Mouse (Mus musculus): Measurements from ENCODE around the gene Wasf1. TPM values are rescaled to one million over a fixed set of nuclear protein-coding genes. Genes with fewer than 3 reads are reported as not detected.

The Wasf1 gene
- polyA plus RNA-seq, 1 experiment = 0.36 TPM

- no peaks in the 10 kb centered on the region for H3K27me3 ChIP-seq (ENCODE audit: control insufficient read depth, insufficient read depth, low read length)
- no peak for DNase-seq (ENCODE audit: low read depth in 1 of 2, low spot score in 2 of 2)
- H3K4me3 ChIP-seq (ENCODE audit: extremely low read depth, insufficient read depth, insufficient read length) = no peak overlapping the region
- TF ChIP-seq CTCF (IDR thresholded peaks at IDR 0.05; ENCODE audit: extremely low read depth, insufficient read depth, insufficient read length, insufficient replicate concordance) (no peak), POLR2A (IDR thresholded peaks at IDR 0.05; ENCODE audit: low read depth, low read length) (no peak)
- no peak overlapping the region for H3K27ac ChIP-seq (ENCODE audit: insufficient read depth, low read length)
- no peaks in the 10 kb centered on the region; the same call in 1 of the 2 replicates for H3K4me1 ChIP-seq (ENCODE audit: control insufficient read depth, insufficient read depth, insufficient read length)
- peaks cover 4% of the 10 kb centered on the region; the same call in 1 of the 2 replicates for H3K36me3 ChIP-seq (ENCODE audit: control insufficient read depth, insufficient read depth, low read length)
- 71% methylated on average over 2 of the region's 2 CpGs for WGBS
Measured at GRCm38 (mm10) chr10:40872052-40872451, 11.2 kb upstream of the Wasf1 start.

DNA sequence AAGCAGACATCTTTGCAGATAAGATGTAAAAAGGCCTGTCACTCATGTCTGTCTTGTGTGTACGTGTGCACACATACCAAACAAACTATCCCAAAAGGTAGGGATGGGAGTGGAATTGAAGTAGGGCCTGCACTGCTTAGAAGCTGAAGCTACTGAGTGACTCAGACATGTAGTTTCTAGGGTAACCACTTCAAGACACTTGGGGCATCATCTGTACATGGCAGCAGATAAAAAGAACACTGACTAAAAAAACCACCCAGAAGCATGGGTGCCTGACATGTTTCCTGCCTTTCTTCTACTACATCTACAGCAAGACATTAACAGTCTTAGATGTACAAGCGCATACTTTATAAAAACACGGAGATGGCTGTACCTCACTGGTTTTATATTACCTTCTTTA, 5.0 kb upstream of the Wasf1 start:
- Histone ChIP-seq H3K27me3 (ENCODE audit: control insufficient read depth, insufficient read depth, low read length) (no peaks in the 10 kb centered on the region), H3K36me3 (ENCODE audit: control insufficient read depth, insufficient read depth, low read length) (no peaks in the 10 kb centered on the region), H3K4me1 (ENCODE audit: control insufficient read depth, insufficient read depth, insufficient read length) (peaks cover 6% of the 10 kb centered on the region; the same call in 1 of the 2 replicates), H3K4me3 (ENCODE audit: extremely low read depth, insufficient read depth, insufficient read length) (no peak overlapping the region), H3K27ac (ENCODE audit: insufficient read depth, low read length) (no peak overlapping the region)
- TF ChIP-seq POLR2A (IDR thresholded peaks at IDR 0.05; ENCODE audit: low read depth, low read length) = no peak
- no peak for TF ChIP-seq CTCF (IDR thresholded peaks at IDR 0.05; ENCODE audit: extremely low read depth, insufficient read depth, insufficient read length, insufficient replicate concordance)
- DNase-seq (ENCODE audit: low read depth in 1 of 2, low spot score in 2 of 2) = no peak
- 75% methylated on average over 3 of the region's 3 CpGs for WGBS

GRCm38 (mm10) chr10:40879969-40880368, 3.3 kb upstream of the Wasf1 start:
- WGBS = 85% methylated on average over 9 of the region's 9 CpGs
- TF ChIP-seq POLR2A (IDR thresholded peaks at IDR 0.05; ENCODE audit: low read depth, low read length) (no peak), CTCF (IDR thresholded peaks at IDR 0.05; ENCODE audit: extremely low read depth, insufficient read depth, insufficient read length, insufficient replicate concordance) (no peak)
- Histone ChIP-seq H3K4me3 (ENCODE audit: extremely low read depth, insufficient read depth, insufficient read length) (no peak overlapping the region), H3K36me3 (ENCODE audit: control insufficient read depth, insufficient read depth, low read length) (no peaks in the 10 kb centered on the region), H3K27me3 (ENCODE audit: control insufficient read depth, insufficient read depth, low read length) (peaks cover 11% of the 10 kb centered on the region), H3K27ac (ENCODE audit: insufficient read depth, low read length) (no peak overlapping the region), H3K4me1 (ENCODE audit: control insufficient read depth, insufficient read depth, insufficient read length) (peaks cover 12% of the 10 kb centered on the region)
- DNase-seq (ENCODE audit: low read depth in 1 of 2, low spot score in 2 of 2) = no peak

- no peak for DNase-seq (ENCODE audit: low read depth in 1 of 2, low spot score in 2 of 2)
- Histone ChIP-seq H3K27ac (ENCODE audit: insufficient read depth, low read length) (no peak overlapping the region), H3K36me3 (ENCODE audit: control insufficient read depth, insufficient read depth, low read length) (no peaks in the 10 kb centered on the region), H3K4me3 (ENCODE audit: extremely low read depth, insufficient read depth, insufficient read length) (no peak overlapping the region; the same call in 1 of the 2 replicates), H3K4me1 (ENCODE audit: control insufficient read depth, insufficient read depth, insufficient read length) (peaks cover 12% of the 10 kb centered on the region), H3K27me3 (ENCODE audit: control insufficient read depth, insufficient read depth, low read length) (peaks cover 13% of the 10 kb centered on the region)
- WGBS = 83% methylated on average over 3 of the region's 3 CpGs
- TF ChIP-seq CTCF (IDR thresholded peaks at IDR 0.05; ENCODE audit: extremely low read depth, insufficient read depth, insufficient read length, insufficient replicate concordance) (no peak), POLR2A (IDR thresholded peaks at IDR 0.05; ENCODE audit: low read depth, low read length) (no peak)
Measured at GRCm38 (mm10) chr10:40881236-40881635, 2.0 kb upstream of the Wasf1 start.

DNA sequence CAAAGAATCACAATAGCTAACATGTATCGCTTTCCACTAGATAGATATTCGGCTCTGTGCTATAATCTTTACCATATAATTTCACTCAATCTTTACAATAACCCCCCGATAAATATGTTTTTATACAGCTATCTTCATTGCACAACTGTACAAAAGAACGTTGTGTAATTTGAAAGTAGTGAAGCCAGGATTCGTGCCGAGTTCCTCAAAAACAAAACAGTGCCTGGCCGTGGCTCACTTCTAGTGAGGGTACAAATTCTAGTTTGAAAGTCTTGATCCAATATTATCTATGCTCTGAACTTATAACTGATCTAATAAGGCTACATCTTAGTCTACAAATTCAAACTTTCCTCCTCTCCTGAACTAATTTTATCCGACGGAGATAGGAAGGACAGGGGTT, 942 bp upstream of the Wasf1 start:
- Histone ChIP-seq H3K4me3 (ENCODE audit: extremely low read depth, insufficient read depth, insufficient read length) (peak overlapping the region; percentile 98), H3K27me3 (ENCODE audit: control insufficient read depth, insufficient read depth, low read length) (peaks cover 13% of the 10 kb centered on the region), H3K27ac (ENCODE audit: insufficient read depth, low read length) (peak overlapping the region; percentile 60), H3K36me3 (ENCODE audit: control insufficient read depth, insufficient read depth, low read length) (no peaks in the 10 kb centered on the region), H3K4me1 (ENCODE audit: control insufficient read depth, insufficient read depth, insufficient read length) (peaks cover 12% of the 10 kb centered on the region)
- no peak for DNase-seq (ENCODE audit: low read depth in 1 of 2, low spot score in 2 of 2)
- no peak for TF ChIP-seq CTCF (IDR thresholded peaks at IDR 0.05; ENCODE audit: extremely low read depth, insufficient read depth, insufficient read length, insufficient replicate concordance)
- TF ChIP-seq POLR2A (IDR thresholded peaks at IDR 0.05; ENCODE audit: low read depth, low read length) = no peak
- 8% methylated on average over 9 of the region's 9 CpGs for WGBS

DNA sequence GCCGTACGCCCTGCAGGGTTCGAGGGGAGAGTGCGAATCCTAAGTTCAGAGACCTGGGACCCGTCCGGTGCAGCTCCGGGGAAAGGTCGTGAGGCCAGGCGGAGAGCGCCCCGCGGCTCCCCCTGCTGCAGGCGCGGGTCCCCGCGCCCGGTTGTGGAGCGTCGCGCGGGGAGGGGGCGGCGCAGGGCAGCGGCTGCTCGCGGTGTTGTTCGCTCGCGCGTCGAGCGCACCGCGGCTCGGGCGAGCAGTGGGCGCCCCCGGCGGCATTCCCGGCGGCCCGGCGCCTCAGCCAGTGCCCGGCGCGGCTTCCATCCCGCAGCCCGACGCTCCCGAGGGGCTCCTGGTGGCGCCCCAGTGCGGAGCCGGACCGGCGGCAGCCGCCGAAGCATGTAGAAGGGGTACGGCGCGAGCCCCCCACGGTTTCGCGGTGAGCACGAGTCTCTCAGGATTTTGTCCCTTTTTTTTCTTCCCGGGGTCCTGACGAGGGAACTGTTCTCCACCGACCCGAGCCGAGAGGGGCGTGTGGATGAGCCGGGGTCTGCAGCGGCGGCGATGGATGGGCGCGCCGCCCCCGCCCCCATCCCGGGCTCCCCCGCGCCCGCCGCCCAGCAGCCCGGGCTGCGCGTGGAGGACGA, 486 bp downstream of the Wasf1 start:
- TF ChIP-seq CTCF (IDR thresholded peaks at IDR 0.05; ENCODE audit: extremely low read depth, insufficient read depth, insufficient read length, insufficient replicate concordance) (no peak), POLR2A (IDR thresholded peaks at IDR 0.05; ENCODE audit: low read depth, low read length) (no peak)
- peak in 1 of 2 experiments; percentile 5 for DNase-seq (ENCODE audit: low read depth in 1 of 2, low spot score in 2 of 2)
- Histone ChIP-seq H3K4me3 (ENCODE audit: extremely low read depth, insufficient read depth, insufficient read length) (peak overlapping the region; percentile 68), H3K4me1 (ENCODE audit: control insufficient read depth, insufficient read depth, insufficient read length) (peaks cover 10% of the 10 kb centered on the region), H3K27me3 (ENCODE audit: control insufficient read depth, insufficient read depth, low read length) (peaks cover 15% of the 10 kb centered on the region), H3K36me3 (ENCODE audit: control insufficient read depth, insufficient read depth, low read length) (no peaks in the 10 kb centered on the region), H3K27ac (ENCODE audit: insufficient read depth, low read length) (0 out of 2 replicates have a peak overlapping the region, but pooled peaks have one; percentile 19)
- WGBS = under 1% methylated on average over 82 of the region's 87 CpGs

- H3K27me3 ChIP-seq (ENCODE audit: control insufficient read depth, insufficient read depth, low read length) = peaks cover 15% of the 10 kb centered on the region
- H3K36me3 ChIP-seq (ENCODE audit: control insufficient read depth, insufficient read depth, low read length) = no peaks in the 10 kb centered on the region
- H3K27ac ChIP-seq (ENCODE audit: insufficient read depth, low read length) = no peak overlapping the region
- TF ChIP-seq CTCF (IDR thresholded peaks at IDR 0.05; ENCODE audit: extremely low read depth, insufficient read depth, insufficient read length, insufficient replicate concordance) (no peak), POLR2A (IDR thresholded peaks at IDR 0.05; ENCODE audit: low read depth, low read length) (no peak)
- peak in 1 of 2 experiments; percentile 5 for DNase-seq (ENCODE audit: low read depth in 1 of 2, low spot score in 2 of 2)
- H3K4me1 ChIP-seq (ENCODE audit: control insufficient read depth, insufficient read depth, insufficient read length) = peaks cover 10% of the 10 kb centered on the region
- H3K4me3 ChIP-seq (ENCODE audit: extremely low read depth, insufficient read depth, insufficient read length) = peak overlapping the region; percentile 68; the same call in 1 of the 2 replicates
- 1% methylated on average over 39 of the region's 40 CpGs for WGBS
Measured at GRCm38 (mm10) chr10:40884279-40884806, 1.1 kb downstream of the Wasf1 start.
